Mouse (Mus musculus) forebrain, embryonic 10.5 days (tissue): ENCODE measurements at regions not wholly inside any gene's neighbourhood (a gene's known extent, or its start where the extent isn't known, plus 50 kb on each side); places are given as distances from the start of the nearest gene placed in this dataset.

Experiments
- DNase-seq: peaks from one replicate; pipeline ENCODE4 v3.0.0-alpha.2; 2017; ENCODE audit warnings: low spot score; ENCODE audit errors: extremely low spot score
- H3K27ac ChIP-seq: fragments of 300-500 bp; sonication (generic); 2 replicates; pipeline ENCODE4 v1.5.1; 2016; ENCODE audit warnings: mild to moderate bottlenecking
- H3K27me3 ChIP-seq: fragments of 300-500 bp; sonication (generic); 2 replicates; pipeline ENCODE4 v1.6.1; 2016; ENCODE audit warnings: mild to moderate bottlenecking; ENCODE audit not compliant: poor library complexity, severe bottlenecking
- H3K36me3 ChIP-seq: fragments of 300-500 bp; sonication (generic); replicated peaks from 2 replicates; pipeline ENCODE4 v1.6.1; 2016; ENCODE audit warnings: mild to moderate bottlenecking, moderate library complexity
- H3K4me1 ChIP-seq: fragments of 300-500 bp; sonication (generic); 2 replicates; pipeline ENCODE4 v1.6.1; 2016
- H3K4me3 ChIP-seq: fragments of 300-500 bp; sonication (generic); 2 replicates; pipeline ENCODE4 v1.5.1; 2016; ENCODE audit warnings: mild to moderate bottlenecking, moderate library complexity
- H3K9me3 ChIP-seq: fragments of 300-500 bp; sonication (generic); 2 replicates; pipeline ENCODE4 v1.6.1; 2016; ENCODE audit warnings: mild to moderate bottlenecking, moderate library complexity
- WGBS: fragments of 180-500 bp; shearing (Covaris S2); methylation state at CpG from one replicate; pipeline ENCODE4 v1.1.7; 2016; 5-methylcytosine and 5-hydroxymethylcytosine counted together

DNA sequence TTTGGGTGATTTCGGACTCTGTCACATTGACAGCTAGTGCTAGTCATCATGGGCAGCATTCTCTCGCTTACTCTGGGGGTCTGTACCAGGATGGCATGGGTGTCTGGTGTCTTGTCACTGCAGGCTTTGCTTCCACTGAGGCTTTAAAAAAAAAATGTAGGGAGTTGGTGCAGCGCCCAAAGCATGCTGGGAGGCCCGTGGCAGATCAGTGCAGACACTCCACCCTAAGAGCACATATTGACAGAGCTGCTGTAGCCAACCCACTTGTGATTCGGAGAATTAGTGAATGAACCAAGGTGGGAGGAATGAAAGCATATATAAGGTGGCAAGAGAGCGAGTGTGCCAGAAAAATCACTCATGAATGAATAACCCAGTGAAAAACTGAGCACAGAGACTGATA, 436.8 kb downstream of the Ptpru start:
- H3K27ac ChIP-seq: no peak overlapping the region
- peaks cover 19% of the 10 kb centered on the region for H3K4me1 ChIP-seq
- no peak overlapping the region for H3K4me3 ChIP-seq
- H3K27me3 ChIP-seq: no peaks in the 10 kb centered on the region; the same call in 1 of the 2 replicates
- no peaks in the 10 kb centered on the region for H3K36me3 ChIP-seq
- 90% methylated on average over 6 of the region's 6 CpGs for WGBS
- DNase-seq: no peak
- peaks cover 4% of the 10 kb centered on the region; the same call in 1 of the 2 replicates for H3K9me3 ChIP-seq

DNA sequence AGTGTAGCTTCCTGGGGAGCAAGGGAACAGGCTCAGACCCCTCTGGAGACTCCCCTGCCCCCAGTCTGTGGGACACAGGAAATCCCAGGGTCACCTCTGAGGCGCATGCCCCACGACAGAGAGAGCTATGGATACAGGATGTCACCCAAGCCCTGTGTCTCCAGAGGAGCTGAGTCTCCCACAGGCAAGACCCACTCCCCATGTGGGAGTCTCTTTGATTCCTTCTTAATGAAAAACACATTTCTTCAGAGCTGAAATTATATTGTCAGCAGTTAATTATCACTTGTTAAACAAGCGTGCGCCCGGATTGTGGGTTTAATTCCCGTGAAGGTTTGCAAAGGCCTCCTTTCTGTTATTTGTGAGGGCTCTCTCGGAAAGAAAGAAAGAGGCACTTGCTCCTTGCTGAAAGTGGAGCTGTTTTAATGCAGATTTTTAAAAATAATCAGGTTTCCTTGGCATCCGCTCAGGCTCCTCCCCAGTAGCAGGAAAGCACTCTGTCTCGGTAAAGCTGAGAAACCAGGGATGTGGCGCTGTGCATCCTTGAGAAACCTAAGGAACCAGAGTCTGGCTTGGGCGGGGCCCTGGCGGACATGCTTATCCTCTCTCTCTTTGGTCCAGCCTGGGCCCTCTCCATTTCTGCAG, 432.6 kb downstream of the Ptpru start:
- peaks cover 4% of the 10 kb centered on the region; the same call in 1 of the 2 replicates for H3K9me3 ChIP-seq
- no peak for DNase-seq
- 69% methylated on average over 12 of the region's 12 CpGs for WGBS
- H3K4me3 ChIP-seq: no peak overlapping the region
- peak overlapping the region; percentile 72 for H3K27ac ChIP-seq
- peaks cover 37% of the 10 kb centered on the region for H3K4me1 ChIP-seq
- peaks cover 8% of the 10 kb centered on the region for H3K27me3 ChIP-seq
- H3K36me3 ChIP-seq: no peaks in the 10 kb centered on the region

DNA sequence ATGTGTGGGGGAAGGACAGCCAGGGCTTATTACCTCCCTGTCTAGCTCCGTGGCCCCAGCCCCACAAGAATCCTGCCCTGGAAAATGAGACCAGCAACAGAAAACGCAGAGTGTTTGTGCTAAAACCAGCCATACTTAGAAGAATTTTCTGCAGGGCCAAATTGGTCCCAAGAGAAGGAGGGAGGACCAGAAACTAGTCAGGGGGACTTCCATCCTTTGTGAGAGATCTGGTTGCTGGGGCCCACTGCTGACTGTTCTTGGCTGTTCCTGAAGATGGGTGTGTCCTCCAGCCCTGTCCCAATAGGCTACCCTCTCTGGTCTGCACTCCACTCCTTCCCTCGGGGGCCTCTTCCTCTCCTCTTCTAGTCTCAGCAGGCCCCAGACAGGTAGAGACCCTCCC, 430.6 kb downstream of the Ptpru start:
- no peak overlapping the region for H3K4me3 ChIP-seq
- 0 out of 2 replicates have a peak overlapping the region, but pooled peaks have one; percentile 32 for H3K27ac ChIP-seq
- WGBS: 71% methylated on average over 3 of the region's 3 CpGs
- no peaks in the 10 kb centered on the region for H3K9me3 ChIP-seq
- DNase-seq: no peak
- peaks cover 13% of the 10 kb centered on the region; the same call in 1 of the 2 replicates for H3K27me3 ChIP-seq
- no peaks in the 10 kb centered on the region for H3K36me3 ChIP-seq
- peaks cover 47% of the 10 kb centered on the region for H3K4me1 ChIP-seq

DNA sequence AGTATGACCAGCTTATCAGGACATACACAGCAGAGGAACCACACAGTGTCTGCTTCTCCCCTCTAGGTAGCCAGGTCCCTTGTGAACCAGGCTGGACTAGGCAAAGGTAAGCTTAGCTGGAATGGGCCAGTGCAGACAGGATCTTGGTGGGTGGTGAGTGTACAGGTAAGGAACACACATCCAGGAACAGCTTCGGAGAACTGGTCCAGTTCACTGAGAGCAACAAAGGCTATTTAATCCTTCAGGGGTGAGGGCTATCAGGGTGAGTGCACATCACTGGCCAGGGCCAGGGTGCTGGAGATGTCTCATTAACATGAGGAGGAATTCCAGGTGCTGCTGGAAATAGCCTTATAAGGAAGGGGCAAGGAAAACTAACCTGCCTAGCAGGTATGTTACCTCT, 429.4 kb downstream of the Ptpru start:
- H3K36me3 ChIP-seq: no peaks in the 10 kb centered on the region
- whole genome bisulfite sequencing: 71% methylated on average over 1 of the region's 1 CpGs
- no peaks in the 10 kb centered on the region for H3K9me3 ChIP-seq
- H3K4me3 ChIP-seq: no peak overlapping the region
- peaks cover 50% of the 10 kb centered on the region for H3K4me1 ChIP-seq
- peaks cover 13% of the 10 kb centered on the region; the same call in 1 of the 2 replicates for H3K27me3 ChIP-seq
- H3K27ac ChIP-seq: no peak overlapping the region
- DNase-seq: no peak

DNA sequence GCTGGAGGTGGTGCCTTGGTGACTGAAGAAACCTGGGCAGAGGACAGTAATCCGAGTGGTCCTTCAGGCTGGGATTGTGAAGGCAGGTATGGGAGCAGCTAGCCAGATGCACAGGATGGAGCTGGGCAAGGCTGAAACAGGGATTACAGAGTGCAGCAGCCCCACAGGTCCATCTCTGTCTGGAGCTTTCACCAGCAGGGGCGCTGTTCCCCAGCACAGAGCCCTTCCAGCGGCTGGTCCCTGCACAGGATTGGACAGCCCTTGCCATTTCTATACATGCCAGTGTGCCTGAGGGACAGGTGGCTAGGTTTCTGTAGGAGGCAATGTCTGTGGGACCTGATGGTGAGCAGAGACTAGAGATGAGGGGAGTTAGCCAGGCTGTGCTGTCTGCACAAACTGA, 428.3 kb downstream of the Ptpru start:
- Histone ChIP-seq H3K9me3 (no peaks in the 10 kb centered on the region), H3K4me1 (peaks cover 46% of the 10 kb centered on the region), H3K36me3 (no peaks in the 10 kb centered on the region), H3K27ac (no peak overlapping the region), H3K4me3 (no peak overlapping the region), H3K27me3 (peaks cover 13% of the 10 kb centered on the region; the same call in 1 of the 2 replicates)
- DNase-seq: peak; percentile 59
- WGBS: 31% methylated on average over 3 of the region's 3 CpGs

DNA sequence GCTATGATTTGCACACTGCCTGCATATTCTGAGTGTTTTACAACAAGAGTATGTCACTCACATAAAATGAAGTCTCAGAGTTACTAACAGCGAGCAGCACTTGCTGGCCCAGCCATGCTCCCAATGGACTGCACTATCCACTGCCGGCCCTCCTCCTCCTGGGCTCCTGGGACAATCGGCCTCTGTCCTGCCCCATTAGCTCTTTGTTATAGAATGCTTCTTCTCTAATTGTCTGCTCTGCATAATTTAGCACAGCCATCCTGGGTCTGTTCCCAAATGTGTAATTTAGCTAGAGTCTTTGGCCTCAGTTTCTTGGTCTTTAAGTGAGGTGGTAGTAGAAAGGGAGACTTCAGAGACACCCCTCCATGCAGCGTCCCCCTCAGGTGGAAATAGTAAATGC, 426.2 kb downstream of the Ptpru start:
- 0 out of 2 replicates have a peak overlapping the region, but pooled peaks have one; percentile 11 for H3K27ac ChIP-seq
- 48% methylated on average over 4 of the region's 4 CpGs for WGBS
- DNase-seq: no peak
- H3K27me3 ChIP-seq: peaks cover 13% of the 10 kb centered on the region; the same call in 1 of the 2 replicates
- H3K9me3 ChIP-seq: no peaks in the 10 kb centered on the region
- H3K4me3 ChIP-seq: no peak overlapping the region
- H3K4me1 ChIP-seq: peaks cover 38% of the 10 kb centered on the region
- H3K36me3 ChIP-seq: no peaks in the 10 kb centered on the region

DNA sequence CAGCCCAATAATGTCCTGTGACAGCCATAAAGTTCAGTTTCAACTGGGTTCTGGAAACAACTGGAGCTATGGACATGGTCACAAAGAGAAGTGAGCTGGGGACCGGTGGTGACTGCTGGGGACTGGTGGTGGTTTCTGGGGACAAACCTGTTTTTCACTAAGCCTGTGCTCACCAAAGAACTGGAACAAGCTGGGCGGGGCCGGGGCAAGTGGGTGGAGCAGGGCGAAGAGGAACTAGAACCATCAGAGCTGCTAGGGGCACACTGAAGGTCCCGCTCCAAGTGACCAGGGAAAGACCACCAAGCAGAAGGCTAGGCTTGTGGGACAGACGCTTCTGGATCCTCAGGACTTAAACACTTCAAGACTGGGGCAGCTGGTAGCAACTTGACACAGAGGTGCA, 424.7 kb downstream of the Ptpru start:
- 76% methylated on average over 6 of the region's 6 CpGs for WGBS
- no peaks in the 10 kb centered on the region for H3K36me3 ChIP-seq
- H3K27ac ChIP-seq: no peak overlapping the region
- H3K4me3 ChIP-seq: no peak overlapping the region
- H3K4me1 ChIP-seq: peaks cover 27% of the 10 kb centered on the region
- H3K27me3 ChIP-seq: peaks cover 13% of the 10 kb centered on the region; the same call in 1 of the 2 replicates
- no peak for DNase-seq
- no peaks in the 10 kb centered on the region for H3K9me3 ChIP-seq

DNA sequence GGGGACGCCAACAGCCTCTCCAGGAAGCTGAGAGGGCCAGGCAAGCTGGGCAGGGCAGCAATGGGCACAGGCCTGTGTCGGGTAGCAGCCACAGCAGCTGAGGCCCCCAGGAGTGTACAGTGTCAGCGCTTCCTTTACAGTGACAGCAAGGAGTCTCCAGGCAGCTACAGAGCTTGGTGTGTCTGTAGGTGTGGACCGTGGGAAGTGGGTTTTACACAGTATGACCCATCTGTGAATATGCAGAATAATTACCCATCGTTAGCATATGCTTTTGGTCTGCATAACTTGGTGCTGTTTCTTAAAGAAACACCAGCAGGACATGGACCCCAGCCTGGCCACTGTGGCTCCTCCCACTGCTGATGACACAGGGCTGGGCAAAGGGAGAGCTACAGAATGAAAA, 422.6 kb downstream of the Ptpru start:
- no peaks in the 10 kb centered on the region for H3K36me3 ChIP-seq
- WGBS: 82% methylated on average over 5 of the region's 5 CpGs
- peaks cover 27% of the 10 kb centered on the region for H3K4me1 ChIP-seq
- H3K4me3 ChIP-seq: no peak overlapping the region
- no peaks in the 10 kb centered on the region for H3K9me3 ChIP-seq
- DNase-seq: no peak
- H3K27ac ChIP-seq: no peak overlapping the region
- peaks cover 5% of the 10 kb centered on the region; the same call in 1 of the 2 replicates for H3K27me3 ChIP-seq

DNA sequence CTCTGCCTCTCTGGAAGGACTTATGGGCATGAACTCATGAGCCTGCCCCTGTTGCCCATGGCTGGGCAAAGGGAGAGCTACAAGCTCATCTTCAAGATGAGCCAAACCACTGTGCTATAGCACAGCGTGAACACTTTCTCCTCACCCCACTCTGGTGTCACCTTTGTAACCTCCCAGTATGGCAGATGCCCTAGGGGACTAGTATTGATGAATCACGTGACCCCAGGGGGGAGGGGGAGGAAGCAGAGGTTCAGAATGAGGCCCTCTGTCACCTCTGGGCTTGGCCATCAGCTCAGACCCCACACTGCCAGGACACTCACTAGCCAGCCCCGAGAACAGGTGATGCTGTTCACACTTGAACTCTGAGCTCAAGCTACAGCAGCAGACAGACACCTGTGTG, 421.9 kb downstream of the Ptpru start:
- H3K4me3 ChIP-seq: no peak overlapping the region
- H3K27me3 ChIP-seq: no peaks in the 10 kb centered on the region
- WGBS: 60% methylated on average over 3 of the region's 3 CpGs
- no peak overlapping the region for H3K27ac ChIP-seq
- DNase-seq: no peak
- no peaks in the 10 kb centered on the region for H3K9me3 ChIP-seq
- H3K36me3 ChIP-seq: no peaks in the 10 kb centered on the region
- H3K4me1 ChIP-seq: peaks cover 27% of the 10 kb centered on the region

DNA sequence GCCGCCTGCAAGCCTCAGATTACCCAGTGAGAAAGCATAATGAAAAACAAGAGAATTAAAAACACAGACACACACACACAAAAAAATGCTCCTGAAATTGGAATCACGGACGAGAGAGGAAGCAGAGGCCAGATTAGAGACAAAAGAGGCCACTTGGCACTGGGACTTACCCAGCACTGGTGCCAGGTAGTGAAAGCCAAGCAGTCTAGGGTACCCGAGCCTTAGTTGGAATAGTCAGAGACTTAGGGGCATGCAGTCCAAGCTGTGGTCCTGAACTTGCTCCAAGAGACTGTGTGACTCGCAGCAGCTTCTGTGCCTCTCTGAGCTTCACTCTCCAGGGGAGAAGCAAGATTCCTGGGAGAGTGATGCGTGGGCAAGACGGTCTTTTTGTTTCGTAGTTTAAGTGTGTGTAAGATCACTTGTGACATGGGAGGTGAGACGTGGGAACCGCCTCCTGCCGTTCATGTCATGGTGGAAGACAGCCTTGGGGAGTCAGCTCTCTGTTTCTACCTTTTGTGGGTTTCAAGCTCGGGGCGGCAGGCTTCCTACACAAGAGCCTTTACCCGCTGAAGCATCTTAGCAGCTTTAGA, 420.8 kb downstream of the Ptpru start:
- 84% methylated on average over 14 of the region's 14 CpGs for WGBS

DNA sequence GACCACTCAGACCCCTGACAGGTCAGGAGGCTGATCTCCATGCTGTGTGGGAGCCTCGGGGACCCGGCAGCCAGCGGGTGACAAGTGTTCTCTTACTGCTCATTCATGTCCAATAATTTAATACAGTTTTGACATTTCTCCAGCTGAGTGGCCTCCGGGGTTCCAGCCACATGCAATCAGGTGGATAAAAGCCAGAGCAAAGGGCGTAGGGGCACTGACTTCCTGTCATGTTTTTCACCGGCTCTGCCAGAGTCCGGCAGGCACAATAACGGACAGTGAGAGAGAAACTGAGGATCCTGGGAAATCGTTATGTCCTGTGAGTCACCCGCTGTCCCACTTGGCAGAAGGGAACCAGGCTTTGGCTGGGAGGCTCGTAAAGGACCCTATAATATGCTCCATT, 412.8 kb downstream of the Ptpru start:
- WGBS: 87% methylated on average over 11 of the region's 11 CpGs
- H3K4me3 ChIP-seq: no peak overlapping the region

More for the DNA sequence above, 420.8 kb downstream of the Ptpru start:
- no peak overlapping the region for H3K4me3 ChIP-seq
- H3K4me1 ChIP-seq: peaks cover 17% of the 10 kb centered on the region
- H3K36me3 ChIP-seq: no peaks in the 10 kb centered on the region
- H3K9me3 ChIP-seq: no peaks in the 10 kb centered on the region
- H3K27me3 ChIP-seq: no peaks in the 10 kb centered on the region
- H3K27ac ChIP-seq: no peak overlapping the region
- DNase-seq: no peak

DNA sequence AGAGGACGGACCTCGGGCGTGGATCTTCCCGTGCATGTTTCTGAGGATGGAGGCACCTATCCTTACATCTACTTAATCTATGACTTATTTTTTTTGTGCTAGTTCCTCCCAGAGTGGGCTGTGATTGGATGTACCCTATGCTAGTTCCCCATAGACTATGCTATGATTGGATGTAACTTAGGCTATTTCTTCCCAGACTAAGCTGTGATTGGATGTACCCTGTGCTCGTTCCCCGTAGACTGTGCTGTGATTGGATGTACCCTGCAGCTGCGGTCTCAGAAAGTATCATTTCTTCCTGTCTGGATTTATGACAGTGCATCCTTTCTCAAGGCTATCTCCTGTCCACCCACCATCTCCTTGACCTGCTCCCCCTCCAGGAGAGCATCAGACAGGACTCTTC, 410.2 kb downstream of the Ptpru start:
- H3K27me3 ChIP-seq: no peaks in the 10 kb centered on the region; the same call in 1 of the 2 replicates
- H3K4me1 ChIP-seq: peaks cover 32% of the 10 kb centered on the region
- H3K27ac ChIP-seq: no peak overlapping the region
- no peaks in the 10 kb centered on the region for H3K9me3 ChIP-seq
- no peaks in the 10 kb centered on the region for H3K36me3 ChIP-seq
- no peak for DNase-seq
- WGBS: 93% methylated on average over 7 of the region's 7 CpGs
- no peak overlapping the region for H3K4me3 ChIP-seq

More for the DNA sequence above, 412.8 kb downstream of the Ptpru start:
- Histone ChIP-seq H3K36me3 (no peaks in the 10 kb centered on the region), H3K27me3 (no peaks in the 10 kb centered on the region; the same call in 1 of the 2 replicates), H3K4me1 (peaks cover 20% of the 10 kb centered on the region), H3K27ac (no peak overlapping the region), H3K9me3 (no peaks in the 10 kb centered on the region)
- DNase-seq: no peak

DNA sequence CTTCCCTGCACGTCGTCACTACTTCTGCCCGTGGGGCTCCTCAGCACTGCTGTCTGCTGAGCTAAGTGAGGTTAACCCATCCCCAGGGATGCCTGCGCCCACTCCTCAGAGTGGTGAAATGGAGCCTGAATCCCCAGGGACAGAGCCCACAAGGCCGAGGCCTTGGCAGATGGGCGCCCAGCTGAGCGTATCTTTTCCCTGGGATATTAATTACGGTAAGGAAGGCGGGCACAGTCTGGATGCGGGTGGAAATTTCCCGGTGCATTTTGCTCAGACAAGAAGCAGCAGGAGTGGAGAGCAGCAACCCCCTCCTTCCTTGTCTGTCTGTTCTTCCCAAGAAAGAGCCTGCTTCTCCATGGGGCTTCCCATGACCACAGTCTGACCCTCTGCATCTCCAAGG, 408.7 kb downstream of the Ptpru start:
- Histone ChIP-seq H3K36me3 (no peaks in the 10 kb centered on the region), H3K9me3 (no peaks in the 10 kb centered on the region), H3K4me1 (peaks cover 36% of the 10 kb centered on the region), H3K4me3 (no peak overlapping the region), H3K27me3 (no peaks in the 10 kb centered on the region; the same call in 1 of the 2 replicates), H3K27ac (peak overlapping the region; percentile 63)
- WGBS: 82% methylated on average over 11 of the region's 11 CpGs
- no peak for DNase-seq
